Mouse (Mus musculus) fibroblast of lung, adult 2 months (primary cell): ENCODE results near the gene Tmem203.

ENCODE experiments used
- DNase-seq: peaks from one replicate; pipeline ENCODE4 v3.0.0-alpha.2; 2011; ENCODE audit warnings: low read depth

Gene Tmem203

DNA sequence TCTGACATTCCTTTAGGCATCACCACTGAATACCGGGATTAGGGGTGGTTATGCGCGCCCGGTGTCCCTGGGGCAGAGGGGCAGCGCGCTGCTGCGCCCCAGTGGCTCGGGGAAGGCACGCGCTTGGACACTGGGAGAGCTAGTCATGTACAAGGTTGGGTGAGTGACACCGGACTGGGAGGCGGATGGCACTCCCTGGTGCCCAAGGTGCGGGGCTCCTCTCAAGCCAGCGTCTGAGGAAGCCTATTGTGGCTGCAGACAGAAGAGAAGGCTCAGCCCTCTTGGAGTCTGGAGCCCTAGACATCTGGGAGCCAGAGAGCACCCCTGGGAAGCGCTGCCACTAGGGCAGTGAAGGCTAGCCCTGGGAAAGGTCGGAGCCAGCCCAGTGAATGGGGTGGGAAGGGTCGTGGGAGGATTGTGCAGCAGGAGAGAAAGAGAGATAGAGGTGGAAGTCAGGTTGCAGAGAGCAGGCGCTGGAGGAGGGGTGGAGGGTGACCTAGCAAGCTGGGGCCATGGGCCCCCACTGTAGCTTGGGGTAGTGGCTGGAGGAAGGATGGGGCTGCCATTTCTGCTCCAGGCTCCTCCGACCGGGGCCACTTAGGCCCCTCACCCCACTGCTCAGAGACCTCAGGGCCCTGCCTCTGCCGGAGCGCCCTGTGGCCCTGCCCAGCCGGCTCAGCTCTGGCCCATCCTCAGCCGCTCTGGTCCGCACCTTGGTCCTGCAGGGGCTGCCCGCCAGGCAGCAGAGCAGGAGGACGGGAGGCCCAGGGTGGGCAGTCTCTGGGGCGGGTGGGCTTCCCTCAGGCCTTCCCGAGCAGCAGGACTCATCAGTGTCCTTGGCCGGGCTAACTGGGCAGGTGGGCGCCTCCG, 36.2 kb downstream of the Tmem203 start:
- no peak for DNase-seq

DNA sequence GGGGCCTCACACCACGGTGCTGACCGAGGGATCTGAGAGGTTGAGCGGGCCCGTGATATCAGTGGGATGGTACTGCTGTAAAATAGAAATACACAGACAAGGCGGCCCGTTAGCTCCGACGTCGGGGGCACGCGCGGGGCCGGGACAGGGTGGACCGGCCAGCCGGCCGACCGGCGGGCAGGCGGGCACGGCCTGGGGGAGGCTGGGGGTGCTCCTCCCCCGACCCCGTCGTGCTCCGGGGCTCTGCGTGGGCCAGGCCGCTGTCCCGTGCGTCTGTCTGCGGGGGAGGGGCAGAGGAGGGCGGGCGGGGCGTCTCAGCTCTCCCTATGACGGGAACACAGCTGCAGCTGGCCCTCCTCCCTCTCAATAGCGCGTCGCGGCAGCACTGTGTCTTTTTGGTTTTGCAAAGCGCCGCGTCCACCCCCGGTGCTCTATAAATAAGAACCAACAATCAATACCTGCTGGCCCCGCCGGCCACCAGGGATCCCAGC, 36.9 kb downstream of the Tmem203 start:
- no peak for DNase-seq

DNA sequence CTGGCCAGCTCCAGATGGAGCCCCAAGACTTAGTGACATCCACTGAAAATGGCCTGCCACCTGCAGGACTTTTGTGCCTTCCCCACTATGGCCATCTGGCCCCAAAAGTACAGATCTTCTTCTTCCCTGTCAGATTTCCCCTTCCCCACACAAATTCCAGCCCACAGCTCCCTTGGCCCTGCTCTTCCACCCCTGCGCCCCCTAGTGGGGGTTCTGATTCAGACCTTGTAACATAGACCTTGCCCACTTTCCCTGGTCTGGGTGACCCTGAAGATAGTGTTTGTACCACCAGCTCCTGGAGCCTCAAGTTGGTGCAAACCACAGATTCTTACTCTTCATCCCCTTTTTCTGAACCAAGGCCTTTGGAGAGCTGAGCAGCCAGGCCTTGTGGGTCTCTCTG, 37.6 kb downstream of the Tmem203 start:
- DNase-seq: no peak

DNA sequence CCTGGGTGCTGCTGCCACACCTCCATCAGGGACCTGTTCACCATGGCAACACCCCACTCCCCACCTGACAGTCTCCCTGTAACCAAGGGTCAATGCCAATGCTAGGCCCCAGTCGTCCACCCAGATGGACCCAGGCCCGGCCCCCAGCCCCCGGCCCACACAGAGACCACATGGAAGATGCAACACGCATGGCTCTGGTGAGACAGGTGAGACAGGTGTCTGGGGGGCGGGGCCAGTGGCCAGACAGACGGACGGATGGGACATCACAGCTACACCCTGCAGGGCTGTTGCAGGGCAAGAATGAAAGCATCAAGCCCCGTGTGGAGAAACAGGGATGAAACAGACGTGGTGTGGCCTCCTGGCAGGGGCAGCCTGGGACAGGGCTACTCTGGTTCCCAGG, 38.5 kb downstream of the Tmem203 start:
- no peak for DNase-seq

DNA sequence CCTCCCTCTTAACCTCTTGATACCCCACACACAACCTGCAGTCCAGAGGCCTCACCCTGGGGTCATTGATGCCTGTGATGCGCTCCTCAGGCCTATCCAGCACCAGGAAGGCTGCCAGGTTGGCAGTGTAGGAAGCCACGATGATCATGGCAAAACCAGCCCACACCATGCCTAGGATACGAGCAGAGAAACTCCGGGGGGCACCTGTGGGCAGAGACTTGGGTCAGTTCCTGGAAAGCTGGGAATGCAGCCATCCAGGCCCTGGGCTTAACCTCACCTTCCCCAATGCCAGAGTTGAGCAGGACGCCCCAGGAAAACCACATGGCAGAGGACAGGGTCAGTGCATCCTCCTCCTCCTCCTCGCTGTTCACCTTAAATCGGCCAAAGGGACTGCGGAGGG, 41.9 kb downstream of the Tmem203 start:
- DNase-seq: no peak

DNA sequence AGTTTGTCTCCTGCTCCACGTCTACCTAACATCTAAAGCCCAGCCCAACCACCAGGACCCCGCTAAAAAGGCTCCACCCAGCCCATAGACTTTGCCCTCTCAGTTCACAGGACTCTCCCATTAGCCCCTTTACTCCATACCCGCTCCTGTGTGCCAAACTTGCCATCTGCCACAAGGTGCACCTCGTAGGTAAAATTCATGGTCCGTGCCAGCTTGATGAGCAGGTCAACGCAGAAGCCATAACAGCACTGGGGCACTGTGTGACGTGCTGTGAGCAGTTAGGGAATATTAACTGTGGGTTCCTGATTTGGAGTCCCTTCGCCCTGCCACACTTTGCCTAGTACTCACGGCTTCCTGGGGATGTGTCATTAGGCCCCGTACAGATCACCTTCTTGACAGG, 42.8 kb downstream of the Tmem203 start:
- DNase-seq: no peak

DNA sequence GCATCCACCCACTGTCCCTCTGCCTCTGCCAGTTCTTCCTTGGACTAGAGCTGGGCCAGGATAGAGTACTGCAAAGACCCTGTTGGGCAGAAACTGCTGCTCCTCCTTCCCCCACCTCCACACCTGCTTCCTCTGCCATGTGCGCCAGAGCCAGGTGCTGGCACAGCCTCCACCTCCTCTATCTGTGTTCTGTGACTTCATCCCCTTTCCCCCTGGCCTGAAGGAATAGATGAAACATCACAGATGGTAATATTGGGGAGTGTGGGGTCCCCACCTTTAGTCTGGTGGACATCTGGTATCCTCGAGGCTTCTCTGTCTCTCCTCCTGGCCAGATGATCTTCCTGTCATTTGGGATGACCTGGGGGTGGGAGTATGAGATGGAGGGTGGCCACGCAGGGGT, 48.2 kb downstream of the Tmem203 start:
- DNase-seq: no peak

DNA sequence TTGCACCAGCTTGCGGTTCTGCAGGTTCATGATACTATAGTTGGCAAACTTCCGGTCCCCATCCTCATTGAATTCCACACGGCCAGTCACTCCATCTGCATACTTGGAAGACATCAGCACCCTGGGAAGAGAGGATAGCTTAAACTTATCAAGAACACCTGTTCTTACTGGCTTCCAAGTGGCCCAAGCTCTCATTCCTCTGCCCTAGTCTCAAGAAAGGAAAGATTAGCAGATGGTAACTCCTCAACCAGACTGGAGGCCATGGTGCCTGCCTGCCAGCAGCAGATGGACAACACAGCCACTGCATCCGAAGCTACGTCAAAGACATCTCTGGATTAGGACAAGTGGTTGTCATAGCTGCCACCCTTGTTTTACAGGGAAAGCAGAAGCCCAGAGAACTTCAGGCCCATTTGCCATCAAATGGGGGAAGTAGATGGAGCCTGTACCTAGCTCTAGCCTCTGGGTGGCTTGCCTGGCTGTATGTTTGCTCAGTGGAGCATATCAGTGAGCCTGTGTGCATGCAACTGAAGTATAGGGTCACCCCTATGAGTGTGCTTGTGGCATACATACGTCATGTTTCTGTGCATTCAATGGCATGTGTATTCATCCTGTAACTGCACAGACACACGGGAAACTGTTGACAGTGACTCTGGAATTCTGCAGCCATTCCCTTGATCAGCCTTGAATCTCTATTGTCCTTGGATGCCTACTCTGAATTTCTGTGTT, 48.9 kb downstream of the Tmem203 start:
- DNase-seq: no peak

DNA sequence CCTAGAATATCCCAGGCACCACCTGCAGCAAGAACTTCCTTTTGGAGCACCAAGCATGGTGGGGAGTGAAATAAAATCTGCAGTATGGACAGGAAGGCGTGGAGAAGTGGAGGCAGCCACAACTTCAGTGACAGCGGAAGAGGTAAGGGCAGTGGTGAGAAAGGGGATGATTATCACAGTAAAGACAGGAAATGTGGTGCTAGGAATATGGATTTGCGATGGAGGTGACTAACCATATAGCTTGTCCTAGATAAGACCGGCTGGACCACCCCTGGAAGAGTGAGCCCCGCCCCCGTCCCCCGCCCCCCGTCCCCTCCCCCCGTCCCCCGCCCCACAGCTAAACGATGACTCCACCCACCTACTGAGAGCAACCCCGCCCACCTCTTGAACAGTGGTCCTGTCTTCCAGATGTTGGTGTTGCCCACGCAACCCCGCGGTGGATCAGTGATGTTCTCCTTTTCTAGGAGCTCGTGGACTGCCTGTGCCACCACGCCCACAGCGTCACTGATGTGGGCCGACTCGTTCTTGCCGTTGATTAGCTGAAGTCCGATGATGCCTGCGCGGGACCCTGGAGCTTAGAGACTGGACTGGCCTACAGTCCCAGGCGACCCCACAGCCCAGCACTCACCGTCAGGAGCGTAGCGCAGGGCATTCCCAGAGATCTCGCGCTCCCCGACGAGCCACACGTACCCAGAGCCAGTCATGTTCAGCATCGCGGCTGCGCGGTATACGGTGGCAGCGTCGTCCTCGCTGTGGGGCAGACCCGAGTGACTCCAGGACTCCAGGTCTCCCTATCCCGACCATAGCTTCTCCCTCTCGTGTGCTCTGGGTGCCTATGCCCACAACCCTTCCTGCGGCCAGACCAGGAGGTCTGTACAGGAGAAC, 49.7 kb downstream of the Tmem203 start:
- no peak for DNase-seq
